ENCODE assay signal across 8 mouse cellular contexts in the genomic region with DNA sequence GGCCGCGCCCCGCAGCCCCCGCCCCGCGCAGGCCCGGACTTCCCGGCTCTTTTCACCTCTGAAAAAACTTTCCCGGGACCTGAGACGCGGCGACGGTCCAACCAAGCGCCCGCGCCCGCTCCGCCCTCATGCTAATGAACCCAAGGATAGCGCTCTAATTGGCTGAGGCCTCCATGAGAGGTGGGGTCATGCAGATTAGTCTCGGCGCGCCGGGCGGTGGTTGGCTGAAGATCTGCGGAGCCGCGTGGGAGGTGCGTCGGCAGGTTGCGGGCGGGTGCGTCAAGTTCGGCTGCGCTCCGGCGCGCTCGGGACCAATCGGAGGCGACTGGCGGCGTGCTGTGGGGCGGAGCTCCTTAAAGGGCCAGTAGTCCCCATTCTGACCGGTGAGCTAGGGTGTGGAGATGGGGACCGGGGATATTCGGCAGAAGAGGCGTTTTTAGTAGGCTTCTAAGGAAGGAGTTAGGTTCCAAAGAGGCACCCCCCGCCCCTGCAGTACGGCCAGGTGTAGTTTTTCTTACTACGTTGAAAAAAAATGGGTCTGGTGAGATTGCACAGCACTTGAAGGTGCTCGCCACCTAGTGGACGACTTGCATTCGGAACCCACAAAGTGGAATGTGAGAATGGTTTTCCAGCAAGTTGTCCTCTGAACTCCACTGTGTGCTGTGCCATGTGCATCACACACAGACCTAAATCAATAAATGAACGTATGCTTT. TPM values are rescaled to one million over a fixed set of nuclear protein-coding genes. Genes with fewer than 3 reads are reported as not detected.
DNase-seq lines count a peak whose midpoint lies in the region; ATAC-seq and TF ChIP-seq lines count a peak whose summit lies in the region.

A gene (minus strand): TSS at position 130 of the 713 bp plus-strand sequence.

- peak within 1 kb of the TSS; percentile 91 for H3K9ac ChIP-seq in forebrain, embryonic 12.5 days
- H3K9ac ChIP-seq in heart, postnatal 0 days (replicated peaks; ENCODE audit: low read depth, low read length), result peak within 1 kb of the TSS; percentile 77
- peak within 1 kb of the TSS; percentile 95 for H3K9ac ChIP-seq in liver, embryonic 16.5 days (ENCODE audit: low read depth, low read length)
- peak within 1 kb of the TSS; percentile 80 for H3K9ac ChIP-seq in neural tube, embryonic 13.5 days

- no peak for TF ChIP-seq EP300 in heart, postnatal 0 days (IDR thresholded peaks at IDR 0.05; ENCODE audit: low read depth)

- TF ChIP-seq CTCF in E14TG2a.4 (conservative IDR thresholded peaks at IDR 0.05; ENCODE audit: low read length), result peak; percentile 90
- peak; percentile 77 for TF ChIP-seq CTCF in heart, postnatal 0 days (IDR thresholded peaks at IDR 0.05; ENCODE audit: low read depth)
- TF ChIP-seq CTCF in testis, adult 2 months (IDR thresholded peaks at IDR 0.05; ENCODE audit: control insufficient read depth, insufficient read depth, insufficient replicate concordance, low read depth, low read length), result peak; percentile 59

- H3K4me2 ChIP-seq in forebrain, embryonic 12.5 days, result peak within 1 kb of the TSS; percentile 92
- peak within 1 kb of the TSS; percentile 94 for H3K4me2 ChIP-seq in heart, postnatal 0 days (ENCODE audit: low read depth, low read length)
- peak within 1 kb of the TSS; percentile 96 for H3K4me2 ChIP-seq in liver, embryonic 16.5 days (ENCODE audit: low read depth, low read length)
- H3K4me2 ChIP-seq in neural tube, embryonic 13.5 days, result peak within 1 kb of the TSS; percentile 85

- ATAC-seq in forebrain, embryonic 12.5 days (ENCODE audit: low FRiP score), result peak; percentile 96
- peak; percentile 95 for ATAC-seq in heart, postnatal 0 days (ENCODE audit: insufficient read depth, low read depth)
- ATAC-seq in liver, embryonic 16.5 days (ENCODE audit: low read depth), result peak; percentile 93
- peak; percentile 96 for ATAC-seq in neural tube, embryonic 13.5 days (ENCODE audit: low read depth)

- peak within 1 kb of the TSS; percentile 97 for H3K4me3 ChIP-seq in E14TG2a.4 (replicated peaks; ENCODE audit: low read length)
- H3K4me3 ChIP-seq in forebrain, embryonic 12.5 days (replicated peaks), result peak within 1 kb of the TSS; percentile 91
- H3K4me3 ChIP-seq in heart, postnatal 0 days (ENCODE audit: low read depth, low read length), result peak within 1 kb of the TSS; percentile 86
- H3K4me3 ChIP-seq in liver, embryonic 16.5 days (ENCODE audit: low read depth, low read length), result peak within 1 kb of the TSS; percentile 87
- peak within 1 kb of the TSS; percentile 66 for H3K4me3 ChIP-seq in neural tube, embryonic 13.5 days
- H3K4me3 ChIP-seq in testis, adult 2 months (ENCODE audit: control insufficient read depth, low read depth, low read length), result peak within 1 kb of the TSS; percentile 83

- TF ChIP-seq POLR2A in testis, adult 2 months (IDR thresholded peaks at IDR 0.05; ENCODE audit: control insufficient read depth, low read depth, low read length), result no peak

- H3K36me3 ChIP-seq in E14TG2a.4 (ENCODE audit: insufficient read depth, low read length), result peaks cover 24% of the 10 kb centered on the region
- H3K36me3 ChIP-seq in forebrain, embryonic 12.5 days (replicated peaks), result peaks cover 21% of the 10 kb centered on the region
- H3K36me3 ChIP-seq in heart, postnatal 0 days (replicated peaks; ENCODE audit: control insufficient read depth, insufficient read depth, low read length), result peaks cover 24% of the 10 kb centered on the region
- peaks cover 2% of the 10 kb centered on the region; the same call in 1 of the 2 replicates for H3K36me3 ChIP-seq in liver, embryonic 16.5 days (ENCODE audit: control insufficient read depth, insufficient read depth)
- no peaks in the 10 kb centered on the region for H3K36me3 ChIP-seq in neural tube, embryonic 13.5 days
- no peaks in the 10 kb centered on the region for H3K36me3 ChIP-seq in testis, adult 2 months (ENCODE audit: control insufficient read depth, insufficient read depth, low read length)

- H3K27ac ChIP-seq in forebrain, embryonic 12.5 days, result peak within 1 kb of the TSS; percentile 61
- peak within 1 kb of the TSS; percentile 87 for H3K27ac ChIP-seq in heart, postnatal 0 days (ENCODE audit: low read depth)
- peak within 1 kb of the TSS; percentile 91 for H3K27ac ChIP-seq in liver, embryonic 16.5 days (ENCODE audit: low read length)
- peak within 1 kb of the TSS; percentile 67; the same call in 1 of the 2 replicates for H3K27ac ChIP-seq in neural tube, embryonic 13.5 days (replicated peaks)
- H3K27ac ChIP-seq in testis, adult 2 months (ENCODE audit: control insufficient read depth, insufficient read depth, low read depth, low read length), result peak within 1 kb of the TSS; percentile 22; the same call in 1 of the 2 replicates

- H3K27me3 ChIP-seq in E14TG2a.4 (ENCODE audit: insufficient read depth, low read length), result peaks cover 3% of the 10 kb centered on the region
- peaks cover 41% of the 10 kb centered on the region for H3K27me3 ChIP-seq in forebrain, embryonic 12.5 days
- H3K27me3 ChIP-seq in heart, postnatal 0 days (ENCODE audit: control insufficient read depth, insufficient read depth, low read length), result no peaks in the 10 kb centered on the region
- peaks cover 5% of the 10 kb centered on the region for H3K27me3 ChIP-seq in liver, embryonic 16.5 days (ENCODE audit: control insufficient read depth, insufficient read depth, low read depth, low read length)
- H3K27me3 ChIP-seq in neural tube, embryonic 13.5 days, result peaks cover 18% of the 10 kb centered on the region
- H3K27me3 ChIP-seq in testis, adult 2 months (ENCODE audit: control insufficient read depth, insufficient read depth, low read length), result no peaks in the 10 kb centered on the region

- peak; percentile 98 for DNase-seq in c-Kit-positive CD71-positive TER-119-positive erythroid progenitor cells, embryonic 14.5 days (ENCODE audit: low spot score)
- DNase-seq in heart, postnatal 0 days (ENCODE audit: low spot score), result peak; percentile 98
- peak; percentile 99 to 100 for DNase-seq in kidney, postnatal 4 days

- H3K9me3 ChIP-seq in E14TG2a.4 (ENCODE audit: low read length), result no peaks in the 10 kb centered on the region
- H3K9me3 ChIP-seq in forebrain, embryonic 12.5 days, result no peaks in the 10 kb centered on the region
- no peaks in the 10 kb centered on the region for H3K9me3 ChIP-seq in heart, postnatal 0 days (replicated peaks; ENCODE audit: control insufficient read depth, low read length)
- no peaks in the 10 kb centered on the region for H3K9me3 ChIP-seq in liver, embryonic 16.5 days (replicated peaks; ENCODE audit: control insufficient read depth, low read length)
- no peaks in the 10 kb centered on the region for H3K9me3 ChIP-seq in neural tube, embryonic 13.5 days

- peaks cover 88% of the 10 kb centered on the region for H3K4me1 ChIP-seq in E14TG2a.4 (replicated peaks; ENCODE audit: low read depth, low read length)
- H3K4me1 ChIP-seq in forebrain, embryonic 12.5 days, result peaks cover 38% of the 10 kb centered on the region
- H3K4me1 ChIP-seq in heart, postnatal 0 days (ENCODE audit: control insufficient read depth, insufficient read depth), result peaks cover 13% of the 10 kb centered on the region
- peaks cover 58% of the 10 kb centered on the region for H3K4me1 ChIP-seq in liver, embryonic 16.5 days (ENCODE audit: control insufficient read depth, low read depth, low read length)
- peaks cover 30% of the 10 kb centered on the region for H3K4me1 ChIP-seq in neural tube, embryonic 13.5 days (replicated peaks)
- H3K4me1 ChIP-seq in testis, adult 2 months (ENCODE audit: control insufficient read depth, insufficient read depth, low read length), result peaks cover 36% of the 10 kb centered on the region

- under 1% methylated on average over 54 of the region's 54 CpGs for WGBS in forebrain, embryonic 12.5 days
- under 1% methylated on average over 54 of the region's 54 CpGs for WGBS in heart, postnatal 0 days
- under 1% methylated on average over 54 of the region's 54 CpGs for WGBS in liver, embryonic 16.5 days (ENCODE audit: insufficient replicate concordance)
- under 1% methylated on average over 54 of the region's 54 CpGs for WGBS in neural tube, embryonic 13.5 days

RNA-seq across cellular contexts. Expression of the gene that starts here (rescaled TPM):
- 92.6 and 97.1 TPM in 2 replicates for polyA plus RNA-seq in forebrain, embryonic 12.5 days (2016; fragmentation: Nextera tagmentation; extraction: Ambion mirVana)
- 63.9 and 80.7 TPM in 2 replicates for total RNA-seq in heart, postnatal 0 days (2014; rRNA removed; ENCODE audit: low replicate concordance)
- polyA plus RNA-seq in heart, postnatal 0 days (2015; fragmentation: Nextera tagmentation; extraction: Ambion mirVana), result 92.3 and 94.5 TPM in 2 replicates
- polyA plus RNA-seq in liver, embryonic 16.5 days (2015; fragmentation: Nextera tagmentation; extraction: Ambion mirVana), result 19.8 and 22.5 TPM in 2 replicates
- polyA plus RNA-seq in neural tube, embryonic 13.5 days (2015; fragmentation: Nextera tagmentation; extraction: Ambion mirVana), result 46.5 and 51.5 TPM in 2 replicates
- polyA plus RNA-seq in testis, adult 2 months (2012; rRNA removed), result 23.0 and 27.7 TPM in 2 replicates

Comparison
In these comparisons a context has a peak if more than half of its experiments do, and no peak if none do; other contexts are left out.
1. Peak in every context shown above with its lines: DNase-seq, ATAC-seq, H3K4me3 ChIP-seq and H3K27ac ChIP-seq.
2. H3K27ac ChIP-seq: peak in every context shown above with its lines; median percentile 91 in liver, embryonic 16.5 days; 87 in heart, postnatal 0 days; 67 in neural tube, embryonic 13.5 days; 61 in forebrain, embryonic 12.5 days; 22 in testis, adult 2 months.